Mouse (Mus musculus) olfactory bulb, adult 2 months (tissue): Measurements from ENCODE around the gene Sstr5.

Experiments used
- CTCF ChIP-seq: fragments of 200-500 bp; IDR thresholded peaks from 2 replicates; pipeline ENCODE4 v1.5.1; 2012; ENCODE audit warnings: low read depth, mild to moderate bottlenecking, low read length, moderate library complexity; ENCODE audit not compliant: insufficient read depth
- POLR2A ChIP-seq: fragments of 200-500 bp; IDR thresholded peaks from 2 replicates; pipeline ENCODE4 v1.6.1; 2012; ENCODE audit warnings: mild to moderate bottlenecking, low read depth, low read length, moderate library complexity; ENCODE audit not compliant: insufficient read depth

GRCm38 (mm10) chr17:25540731-25541130, 43.6 kb upstream of the Sstr5 start:
- no peak for TF ChIP-seq POLR2A
- no peak for TF ChIP-seq CTCF
